Mouse (Mus musculus): ENCODE data around the gene Hist1h2ae. TPM values are rescaled to one million over a fixed set of nuclear protein-coding genes. Genes with fewer than 3 reads are reported as not detected.
A peak's percentile ranks its signal among the peaks of the same experiment; 100 is the strongest.
"Not testable (repeated sequence)": the region's sequence is repeated elsewhere in the genome, so short reads cannot be mapped to it uniquely, and the experiment has no call there.

Hist1h2ae gene
- polyA plus RNA-seq, 1 experiment from 2014 or later, result 7.9 TPM

DNA sequence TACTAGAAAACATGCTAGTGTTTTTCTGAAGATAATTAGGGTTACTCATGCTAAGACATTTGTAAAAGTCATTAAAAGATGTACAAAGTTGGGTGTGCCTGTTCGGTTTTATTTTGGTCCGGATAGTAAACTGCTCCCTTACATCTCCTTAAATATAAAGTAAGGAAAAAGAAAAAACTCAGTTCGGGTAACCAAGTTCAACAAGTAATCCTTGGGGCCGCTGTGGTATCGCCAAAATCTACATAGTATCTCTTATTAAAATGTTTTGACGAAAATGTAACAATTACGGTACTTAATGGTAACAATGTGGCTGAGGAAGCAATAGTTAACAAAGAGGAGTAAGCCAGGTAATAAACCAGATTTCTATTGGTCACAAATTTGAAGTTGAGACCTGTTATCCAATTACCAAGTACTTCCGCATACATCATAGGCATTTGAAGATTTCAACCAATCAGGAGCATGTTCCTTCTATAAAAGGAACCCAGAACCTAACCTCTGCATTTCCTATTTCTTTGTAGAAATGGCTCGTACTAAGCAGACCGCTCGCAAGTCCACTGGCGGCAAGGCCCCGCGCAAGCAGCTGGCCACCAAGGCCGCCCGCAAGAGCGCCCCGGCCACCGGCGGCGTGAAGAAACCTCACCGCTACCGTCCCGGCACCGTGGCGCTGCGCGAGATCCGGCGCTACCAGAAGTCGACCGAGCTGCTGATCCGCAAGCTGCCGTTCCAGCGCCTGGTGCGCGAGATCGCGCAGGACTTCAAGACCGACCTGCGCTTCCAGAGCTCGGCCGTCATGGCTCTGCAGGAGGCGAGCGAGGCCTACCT is 26.8 kb downstream of the Hist1h2ae start, which contains the start of gene Hist1h3f:
TSS of gene Hist1h3f (plus strand) at position 88 of the 822 bp plus-strand sequence.
- H3K36me3 ChIP-seq (ENCODE audit: insufficient read depth, low read length), result no peaks in the 10 kb centered on the region
- under 1% methylated on average over 19 of the region's 45 CpGs for WGBS
- ATAC-seq (peak; percentile 94), DNase-seq (ENCODE audit: low spot score) (peak; percentile 98)
- H3K4me3 ChIP-seq (ENCODE audit: low read depth, low read length), result peak within 1 kb of the TSS; percentile 49
- H3K9ac ChIP-seq (replicated peaks; ENCODE audit: low read depth), result peak within 1 kb of the TSS; percentile 52
- H3K9me3 ChIP-seq (ENCODE audit: low read length), result no peaks in the 10 kb centered on the region
- no peak for TF ChIP-seq CTCF (IDR thresholded peaks at IDR 0.05)
- TF ChIP-seq EP300 (IDR thresholded peaks at IDR 0.05), result peak; percentile 46; the same call in 1 of the 2 replicates
- peak within 1 kb of the TSS; percentile 63 for H3K4me2 ChIP-seq (replicated peaks; ENCODE audit: low read depth, low read length)
- peak within 1 kb of the TSS; percentile 86 for H3K27ac ChIP-seq (ENCODE audit: low read length)
- H3K27me3 ChIP-seq (replicated peaks; ENCODE audit: insufficient read depth, low read length), result no peaks in the 10 kb centered on the region
- H3K4me1 ChIP-seq (ENCODE audit: insufficient read depth, low read depth, low read length), result no peaks in the 10 kb centered on the region

DNA sequence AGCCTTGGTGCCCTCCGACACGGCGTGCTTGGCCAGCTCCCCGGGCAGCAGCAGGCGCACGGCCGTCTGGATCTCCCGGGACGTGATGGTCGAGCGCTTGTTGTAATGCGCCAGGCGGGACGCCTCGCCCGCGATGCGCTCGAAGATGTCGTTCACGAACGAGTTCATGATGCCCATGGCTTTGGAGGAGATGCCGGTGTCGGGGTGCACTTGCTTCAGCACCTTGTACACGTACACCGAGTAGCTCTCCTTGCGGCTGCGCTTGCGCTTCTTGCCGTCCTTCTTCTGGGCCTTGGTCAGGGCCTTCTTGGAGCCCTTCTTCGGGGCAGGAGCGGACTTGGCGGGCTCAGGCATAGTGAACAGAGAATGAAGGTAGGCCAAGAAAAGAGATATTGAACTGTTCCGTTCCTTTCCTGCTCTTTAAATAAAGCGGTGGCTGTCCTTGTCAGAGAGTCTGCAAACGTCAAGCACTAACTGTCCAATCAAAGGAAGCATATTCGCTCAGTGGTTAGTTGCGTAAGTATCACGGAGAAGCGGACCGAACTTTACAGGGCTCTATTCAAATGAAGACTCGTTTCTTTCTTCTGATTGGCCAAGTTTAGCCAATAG is 27.9 kb downstream of the Hist1h2ae start, which contains the start of gene Hist1h2bh:
TSS of gene Hist1h2bh (minus strand) at position 394 of the 609 bp plus-strand sequence.
- under 1% methylated on average over 27 of the region's 42 CpGs for WGBS
- not testable (repeated sequence) for H3K9me3 ChIP-seq (ENCODE audit: low read length); H3K36me3 ChIP-seq (ENCODE audit: insufficient read depth, low read length); H3K4me1 ChIP-seq (ENCODE audit: insufficient read depth, low read depth, low read length); H3K27me3 ChIP-seq (replicated peaks; ENCODE audit: insufficient read depth, low read length)
- Histone ChIP-seq H3K9ac (replicated peaks; ENCODE audit: low read depth) (peak within 1 kb of the TSS; percentile 34), H3K4me2 (replicated peaks; ENCODE audit: low read depth, low read length) (peak within 1 kb of the TSS; percentile 63), H3K4me3 (ENCODE audit: low read depth, low read length) (peak within 1 kb of the TSS; percentile 49), H3K27ac (ENCODE audit: low read length) (peak within 1 kb of the TSS; percentile 86)
- ATAC-seq, result peak; percentile 91
- DNase-seq (ENCODE audit: low spot score), result peak; percentile 98

DNA sequence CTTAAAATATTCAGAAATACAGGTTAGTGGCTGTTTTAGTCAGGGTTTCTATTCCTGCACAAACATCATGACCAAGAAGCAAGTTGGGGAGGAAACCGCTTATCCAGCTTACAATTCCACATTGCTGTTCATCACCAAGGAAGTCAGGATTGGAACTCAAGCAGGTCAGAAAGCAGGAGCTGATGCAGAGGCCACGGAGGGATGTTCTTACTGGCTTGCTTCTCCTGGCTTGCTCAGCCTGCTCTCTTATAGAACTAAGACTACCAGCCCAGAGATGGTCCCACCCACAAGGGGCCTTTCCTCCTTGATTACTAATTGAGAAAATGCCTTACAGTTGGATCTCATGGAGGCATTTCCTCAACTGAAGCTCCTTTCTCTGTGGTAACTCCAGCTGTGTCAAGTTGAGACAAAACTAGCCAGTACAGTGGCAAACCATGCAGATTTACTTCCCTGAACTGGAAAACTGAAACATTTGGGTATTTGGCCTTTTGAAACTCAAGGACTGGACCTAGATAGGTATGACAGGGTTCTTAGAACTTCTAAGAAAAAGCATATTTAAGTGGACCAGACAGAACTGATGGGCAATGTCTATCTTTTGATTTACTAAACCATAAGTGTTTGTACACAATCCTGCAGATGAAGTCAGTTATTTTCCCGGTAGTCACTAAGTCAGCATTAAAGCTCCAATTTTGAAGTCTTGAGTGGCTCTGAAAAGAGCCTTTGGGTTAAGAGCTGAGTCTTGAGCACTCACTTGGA is 28.6 kb downstream of the Hist1h2ae start:
- not testable (repeated sequence) for H3K9me3 ChIP-seq (ENCODE audit: low read length)

DNA sequence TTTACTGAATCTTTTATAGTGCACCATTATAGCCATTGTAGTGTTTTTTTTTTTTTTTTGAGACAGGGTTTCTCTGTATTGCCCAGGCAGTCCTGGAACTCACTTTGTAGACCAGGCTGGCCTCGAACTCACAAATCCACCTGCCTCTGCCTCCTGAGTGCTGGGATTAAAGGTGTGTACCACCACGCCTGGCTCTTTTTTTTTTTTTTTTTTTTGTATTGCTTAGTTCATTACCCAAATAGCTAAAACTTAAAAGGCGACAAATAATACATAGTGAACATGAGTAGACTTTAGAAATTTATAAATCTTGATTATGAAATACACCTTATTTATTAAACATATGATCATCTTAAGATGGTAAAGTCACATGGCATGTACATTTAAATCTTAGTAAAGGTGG is 29.5 kb downstream of the Hist1h2ae start:
- Histone ChIP-seq H3K9me3 (ENCODE audit: low read length) (no peaks in the 10 kb centered on the region), H3K9ac (replicated peaks; ENCODE audit: low read depth) (no peak overlapping the region), H3K4me3 (ENCODE audit: low read depth, low read length) (no peak overlapping the region), H3K4me2 (replicated peaks; ENCODE audit: low read depth, low read length) (no peak overlapping the region), H3K27me3 (replicated peaks; ENCODE audit: insufficient read depth, low read length) (no peaks in the 10 kb centered on the region), H3K27ac (ENCODE audit: low read length) (no peak overlapping the region), H3K36me3 (ENCODE audit: insufficient read depth, low read length) (no peaks in the 10 kb centered on the region), H3K4me1 (ENCODE audit: insufficient read depth, low read depth, low read length) (no peaks in the 10 kb centered on the region; the same call in 1 of the 2 replicates)
- WGBS, result 66% methylated on average over 3 of the region's 3 CpGs
- DNase-seq (ENCODE audit: low spot score) (no peak), ATAC-seq (no peak)
- TF ChIP-seq EP300 (IDR thresholded peaks at IDR 0.05) (no peak), CTCF (IDR thresholded peaks at IDR 0.05) (no peak)

More for the DNA sequence above, 28.6 kb downstream of the Hist1h2ae start:
- not testable (repeated sequence) for H3K27me3 ChIP-seq (replicated peaks; ENCODE audit: insufficient read depth, low read length); H3K36me3 ChIP-seq (ENCODE audit: insufficient read depth, low read length); DNase-seq (ENCODE audit: low spot score); H3K4me1 ChIP-seq (ENCODE audit: insufficient read depth, low read depth, low read length); ATAC-seq
- 4% methylated on average over 3 of the region's 3 CpGs for WGBS
- Histone ChIP-seq H3K9ac (replicated peaks; ENCODE audit: low read depth) (peak overlapping the region; percentile 34; the same call in 1 of the 2 replicates), H3K4me3 (ENCODE audit: low read depth, low read length) (peak overlapping the region; percentile 49; the same call in 1 of the 2 replicates), H3K27ac (ENCODE audit: low read length) (0 out of 2 replicates have a peak overlapping the region, but pooled peaks have one; percentile 15), H3K4me2 (replicated peaks; ENCODE audit: low read depth, low read length) (peak overlapping the region; percentile 63)

DNA sequence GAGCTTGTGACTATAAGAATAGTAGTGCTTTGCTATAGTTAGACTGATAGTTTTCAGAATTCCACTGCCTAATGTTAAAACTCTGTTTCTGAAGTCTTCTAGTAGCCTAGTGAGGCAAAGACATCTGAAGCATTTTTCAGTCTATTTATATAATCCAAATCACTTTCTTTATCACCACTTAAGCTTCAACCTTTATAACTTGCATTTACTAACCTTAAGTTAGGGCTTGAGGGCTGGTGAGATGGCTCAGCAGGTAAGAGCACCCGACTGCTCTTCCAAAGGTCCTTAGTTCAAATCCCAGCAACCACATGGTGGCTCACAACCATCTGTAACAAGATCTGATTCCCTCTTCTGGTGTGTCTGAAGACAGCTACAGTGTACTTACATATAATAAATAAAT is 31.2 kb downstream of the Hist1h2ae start:
- not testable (repeated sequence) for H3K9ac ChIP-seq (replicated peaks; ENCODE audit: low read depth); H3K4me2 ChIP-seq (replicated peaks; ENCODE audit: low read depth, low read length); H3K4me3 ChIP-seq (ENCODE audit: low read depth, low read length); DNase-seq (ENCODE audit: low spot score); H3K27me3 ChIP-seq (replicated peaks; ENCODE audit: insufficient read depth, low read length); ATAC-seq; H3K9me3 ChIP-seq (ENCODE audit: low read length); H3K36me3 ChIP-seq (ENCODE audit: insufficient read depth, low read length); H3K4me1 ChIP-seq (ENCODE audit: insufficient read depth, low read depth, low read length); H3K27ac ChIP-seq (ENCODE audit: low read length)
- 57% methylated on average over 1 of the region's 1 CpGs for WGBS

DNA sequence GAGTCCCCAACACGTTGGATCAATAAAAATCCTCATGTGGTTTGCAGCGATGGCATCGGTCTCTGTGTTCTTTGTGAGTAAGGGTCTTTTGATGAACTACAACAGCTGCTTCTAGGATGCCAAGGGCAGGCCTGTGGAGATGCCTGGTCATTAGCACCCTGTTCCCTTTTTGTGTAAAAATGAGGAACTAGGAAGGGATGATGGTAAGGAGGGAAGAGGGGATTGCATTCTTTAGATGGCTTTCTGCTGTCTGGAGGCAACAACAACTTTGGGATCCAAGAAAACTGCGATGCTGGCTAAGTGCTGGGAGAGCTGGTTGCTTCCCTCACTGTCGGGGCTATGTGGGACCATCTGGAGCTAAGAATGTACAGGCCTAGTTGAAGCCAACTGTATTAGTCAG is 32.8 kb downstream of the Hist1h2ae start:
- Histone ChIP-seq H3K4me3 (ENCODE audit: low read depth, low read length) (no peak overlapping the region), H3K27ac (ENCODE audit: low read length) (no peak overlapping the region), H3K27me3 (replicated peaks; ENCODE audit: insufficient read depth, low read length) (no peaks in the 10 kb centered on the region), H3K36me3 (ENCODE audit: insufficient read depth, low read length) (no peaks in the 10 kb centered on the region), H3K9ac (replicated peaks; ENCODE audit: low read depth) (no peak overlapping the region), H3K4me2 (replicated peaks; ENCODE audit: low read depth, low read length) (no peak overlapping the region), H3K9me3 (ENCODE audit: low read length) (no peaks in the 10 kb centered on the region), H3K4me1 (ENCODE audit: insufficient read depth, low read depth, low read length) (peaks cover 11% of the 10 kb centered on the region; the same call in 1 of the 2 replicates)
- ATAC-seq (no peak), DNase-seq (ENCODE audit: low spot score) (no peak)
- WGBS, result 72% methylated on average over 5 of the region's 5 CpGs
- no peak for TF ChIP-seq CTCF (IDR thresholded peaks at IDR 0.05)
- no peak for TF ChIP-seq EP300 (IDR thresholded peaks at IDR 0.05)

Data from lung, postnatal 0 days (tissue).